Mouse (Mus musculus) myocyte (in vitro differentiated cells): ENCODE measurements at regions not wholly inside any gene's neighbourhood (a gene's known extent, or its start where the extent isn't known, plus 50 kb on each side); places are given as distances from the start of the nearest gene placed in this dataset.

Experiments used
- E2F4 ChIP-seq: IDR thresholded peaks from one replicate; pipeline ENCODE4 v1.6.1; 2011; ENCODE audit warnings: mild to moderate bottlenecking, control low read depth, moderate library complexity; ENCODE audit not compliant: insufficient read depth
- MAX ChIP-seq: IDR thresholded peaks from one replicate; pipeline ENCODE4 v1.6.1; 2011; ENCODE audit warnings: low read depth, mild to moderate bottlenecking, control low read depth
- MYOD1 ChIP-seq, 3 experiments: IDR thresholded peaks; one replicate each; pipeline ENCODE4 v1.6.1; 2011; ENCODE audit warnings: control low read depth in 2 of 3, low read depth in 2 of 3, mild to moderate bottlenecking in 2 of 3, moderate library complexity in 1 of 3; ENCODE audit not compliant: insufficient read length in 2 of 3, control insufficient read depth in 1 of 3
- POLR2A ChIP-seq: IDR thresholded peaks from one replicate; pipeline ENCODE4 v1.6.1; 2011; ENCODE audit warnings: low read depth, mild to moderate bottlenecking, control low read depth, moderate library complexity; ENCODE audit not compliant: insufficient read length
- POLR2AphosphoS2 ChIP-seq: IDR thresholded peaks from one replicate; pipeline ENCODE4 v1.6.1; 2011; ENCODE audit warnings: low read depth, control low read depth; ENCODE audit not compliant: insufficient read length
- REST ChIP-seq: IDR thresholded peaks from one replicate; pipeline ENCODE4 v1.6.1; 2011; ENCODE audit warnings: mild to moderate bottlenecking, control low read depth, moderate library complexity; ENCODE audit not compliant: insufficient read depth, insufficient read length
- TCF12 ChIP-seq: IDR thresholded peaks from one replicate; pipeline ENCODE4 v1.6.1; 2011; ENCODE audit warnings: mild to moderate bottlenecking, control low read depth; ENCODE audit not compliant: poor library complexity, insufficient read depth, severe bottlenecking
- USF1 ChIP-seq: IDR thresholded peaks from one replicate; pipeline ENCODE4 v1.6.1; 2011; ENCODE audit warnings: low read depth, mild to moderate bottlenecking, control low read depth, moderate library complexity

DNA sequence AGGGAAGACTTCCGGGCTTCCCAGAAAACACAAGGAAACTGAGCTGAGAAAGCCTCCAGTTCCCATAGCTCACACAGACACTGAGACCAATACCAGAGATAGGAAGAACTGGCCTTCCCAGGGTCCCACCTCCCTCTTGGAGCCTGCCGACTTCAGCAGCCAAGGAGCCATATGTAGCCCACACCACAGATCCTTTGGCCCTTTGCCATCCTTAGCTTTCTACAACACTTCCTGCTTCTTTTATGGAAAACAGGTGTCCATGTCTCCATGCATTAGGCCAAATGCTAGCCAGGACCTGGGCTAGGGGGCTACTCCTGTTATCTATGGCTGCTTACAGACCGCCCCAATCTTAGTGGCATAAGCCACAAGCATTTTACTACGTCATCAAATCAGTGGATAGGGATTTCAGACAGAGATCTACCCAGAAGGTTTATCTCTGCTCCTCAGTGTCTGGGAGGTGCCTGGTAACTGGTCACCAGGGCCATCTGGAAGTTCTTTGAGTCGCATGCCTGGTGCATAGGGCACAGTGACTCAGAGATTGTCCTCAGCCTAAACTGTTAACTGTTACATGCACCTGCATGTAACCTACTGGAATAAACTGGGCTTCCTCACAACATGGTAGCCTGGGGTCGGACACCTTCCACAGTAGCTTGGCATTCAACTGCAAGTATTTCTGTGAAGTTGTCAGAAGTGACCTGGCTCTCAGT lies 378.4 kb downstream of the H2al1j start:
- TF ChIP-seq REST: no peak
- TF ChIP-seq POLR2A: no peak
- TF ChIP-seq TCF12: no peak
- no peak for TF ChIP-seq USF1
- no peak for TF ChIP-seq MYOD1 (IDR thresholded peaks at IDR 0.05; ENCODE audit: control insufficient read depth in 1 of 3, insufficient read length in 2 of 3, low read depth in 2 of 3)
- no peak for TF ChIP-seq MAX
- no peak for TF ChIP-seq POLR2AphosphoS2
- TF ChIP-seq E2F4: no peak
